Mouse (Mus musculus): ENCODE measurements around the gene Sbk3.

The Sbk3 gene

DNA sequence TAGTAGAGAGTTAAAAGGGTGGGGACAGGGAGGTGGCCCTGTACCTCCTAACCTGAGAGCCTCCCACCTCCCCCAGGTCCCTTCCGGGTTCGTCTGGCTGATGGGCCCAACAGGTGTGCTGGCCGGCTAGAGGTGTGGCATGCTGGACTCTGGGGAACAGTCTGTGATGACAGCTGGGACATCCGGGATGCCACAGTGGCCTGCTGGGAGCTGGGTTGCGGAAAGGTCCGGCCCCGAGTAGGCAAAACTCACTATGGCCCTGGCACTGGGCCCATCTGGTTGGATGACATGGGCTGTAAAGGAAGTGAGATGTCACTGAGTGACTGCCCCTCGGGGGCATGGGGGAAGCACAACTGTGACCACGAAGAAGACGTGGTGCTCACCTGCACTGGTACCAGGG, 34.1 kb downstream of the Sbk3 start:
- in situ Hi-C loops (cut with MboI, MseI): no loop called here

- in situ Hi-C loops (cut with MboI, MseI): no loop called here
These were observed 36.6 kb downstream of the Sbk3 start for GRCm38 (mm10) chr7:4934160-4934914.

DNA sequence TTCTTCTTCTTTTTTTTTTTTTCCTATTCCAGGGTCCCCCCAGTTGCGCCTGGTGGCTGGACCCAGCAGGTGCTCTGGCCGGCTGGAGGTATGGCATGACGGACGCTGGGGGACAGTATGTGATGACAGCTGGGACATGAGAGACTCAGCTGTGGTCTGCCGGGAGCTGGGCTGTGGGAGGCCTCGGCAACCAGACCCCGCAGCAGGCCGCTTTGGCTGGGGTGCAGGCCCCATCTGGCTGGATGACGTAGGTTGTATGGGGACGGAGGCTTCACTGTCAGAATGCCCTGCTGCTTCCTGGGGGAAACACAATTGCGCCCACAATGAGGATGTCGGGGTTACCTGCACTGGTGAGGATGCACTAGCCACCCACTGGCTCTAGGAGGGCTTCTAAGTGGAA, 37.9 kb downstream of the Sbk3 start:
- in situ Hi-C loops (cut with MboI, MseI): no loop called here

- in situ Hi-C loops (cut with MboI, MseI): loop anchor here in 1 of 2 experiments (5.0 kb wide), 1 partner anchor 381 kb away; the partner anchor contains the start of gene Syt5
These were observed 42.6 kb downstream of the Sbk3 start for GRCm38 (mm10) chr7:4928323-4928722.

DNA sequence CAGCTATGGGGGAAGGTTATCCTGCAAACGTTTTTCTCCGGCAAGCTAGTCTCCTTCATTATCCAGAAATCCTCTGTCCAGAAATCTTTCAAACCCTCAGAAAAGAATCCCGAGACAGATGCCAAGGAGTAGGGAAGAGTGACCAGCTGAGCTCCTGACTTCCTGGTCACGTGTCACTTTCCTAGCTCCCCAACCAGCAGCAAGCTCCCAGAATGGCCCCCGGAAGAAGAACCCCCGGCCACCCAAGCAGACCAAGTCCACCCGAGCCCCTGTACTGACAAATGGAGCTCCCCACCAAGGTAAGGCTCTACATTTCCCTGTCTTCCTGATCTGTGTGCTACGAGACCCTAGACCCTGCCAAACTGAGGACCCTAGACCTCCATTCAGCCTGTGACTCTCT, 43.3 kb downstream of the Sbk3 start:
- in situ Hi-C loops (cut with MboI, MseI): loop anchor here in 1 of 2 experiments (5.0 kb wide), 1 partner anchor 380 kb away; the partner anchor contains the start of gene Syt5

- in situ Hi-C loops (cut with MboI, MseI): loop anchor here in 1 of 2 experiments (5.0 kb wide), 1 partner anchor 380 kb away; the partner anchor contains the start of gene Syt5
These were observed 44.1 kb downstream of the Sbk3 start for GRCm38 (mm10) chr7:4926849-4927248.

DNA sequence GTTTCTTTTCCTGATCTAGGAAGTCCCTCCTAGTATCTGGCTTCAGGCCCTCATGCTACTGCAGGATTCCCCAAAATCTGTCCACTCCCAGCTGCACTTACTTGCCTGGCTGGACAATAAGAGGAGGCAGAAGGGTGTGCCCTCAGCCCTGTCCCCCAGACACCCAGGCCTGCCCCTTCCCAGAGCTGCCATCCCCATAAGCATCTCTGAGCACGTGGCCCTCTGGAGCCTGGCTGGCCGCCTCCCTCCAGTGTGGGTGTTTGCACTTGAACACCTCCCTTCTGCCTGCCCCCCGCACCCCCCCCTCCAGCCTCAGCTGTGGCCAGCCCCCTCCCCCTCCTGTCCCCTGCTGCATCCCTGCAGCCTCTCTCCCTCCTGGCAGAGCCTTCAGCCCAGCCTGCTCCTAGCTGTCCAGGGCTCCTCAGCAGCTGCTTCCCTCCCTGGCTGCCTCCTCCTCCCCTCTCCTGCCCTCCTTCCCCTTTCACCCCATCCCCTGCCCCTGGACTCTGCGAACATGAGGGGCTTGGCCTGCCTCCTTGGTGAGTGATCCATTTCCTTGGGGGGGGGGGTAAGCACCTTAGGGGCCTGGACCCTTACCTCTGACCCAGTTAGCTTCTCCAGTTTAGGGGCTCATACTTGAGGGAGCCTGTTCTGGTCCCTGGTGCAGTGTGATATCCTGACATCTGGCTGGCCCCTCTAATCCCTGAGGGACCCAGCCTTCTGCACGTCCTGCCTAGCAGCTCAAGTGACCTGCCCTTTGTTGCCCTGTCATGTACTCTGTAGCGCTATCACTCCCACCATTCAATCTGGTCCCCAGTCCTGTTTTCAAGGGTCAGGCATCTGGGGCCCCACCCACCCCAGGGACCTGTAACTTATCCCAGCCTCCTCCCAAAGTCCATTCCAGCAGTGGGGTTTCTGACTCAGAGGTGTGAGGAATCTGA, 45.3 kb downstream of the Sbk3 start, which contains the start of gene Ssc5d:
Gene Ssc5d (plus strand): TSS at position 345 of the 941 bp plus-strand sequence.
- in situ Hi-C loops (cut with MboI, MseI): loop anchor here in 1 of 2 experiments (5.0 kb wide), 1 partner anchor 378 kb away; the partner anchor contains the start of gene Syt5

DNA sequence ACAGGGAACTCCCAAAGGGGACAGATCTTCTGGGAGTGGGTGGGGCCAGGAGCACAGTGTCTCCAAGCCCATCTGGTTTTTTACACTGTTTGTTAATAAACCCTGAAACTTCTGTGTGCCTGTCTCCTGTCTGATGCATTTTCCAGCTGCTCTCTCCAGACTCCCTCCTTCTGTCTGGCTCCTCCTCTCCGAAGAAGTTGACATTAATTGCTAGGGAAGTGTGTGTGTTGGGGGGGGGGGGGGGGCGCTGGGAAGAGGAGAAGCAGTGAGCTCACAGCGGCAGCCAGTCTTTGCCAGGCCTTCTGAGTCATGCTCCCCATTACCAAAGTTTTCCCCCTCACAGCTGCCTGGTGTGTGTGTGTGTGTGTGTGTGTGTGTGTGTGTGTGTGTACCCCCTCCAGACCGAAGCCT, 46.1 kb downstream of the Sbk3 start:
- in situ Hi-C loops (cut with MboI, MseI): loop anchor here in 1 of 2 experiments (5.0 kb wide), 1 partner anchor 378 kb away; the partner anchor contains the start of gene Syt5

DNA sequence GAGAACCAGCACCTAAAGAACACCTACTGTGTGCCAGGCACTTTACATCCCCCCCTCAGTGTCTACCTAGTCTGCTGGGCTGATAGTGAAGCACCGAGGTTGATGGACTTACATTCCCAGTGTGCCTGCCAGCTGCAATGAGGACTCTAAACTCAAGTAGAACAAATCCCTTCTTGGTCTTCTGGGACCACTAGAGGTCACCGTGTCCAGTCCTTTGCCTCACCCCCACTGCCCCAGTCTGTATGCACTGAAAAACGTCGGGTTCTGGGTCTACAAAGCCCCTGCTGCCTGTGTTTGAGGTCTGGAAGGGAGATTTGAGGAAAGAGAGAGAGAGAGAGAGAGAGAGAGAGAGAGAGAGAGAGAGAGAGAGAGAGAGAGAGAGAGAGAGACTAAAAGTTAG, 46.5 kb downstream of the Sbk3 start:
- in situ Hi-C loops (cut with MboI, MseI): no loop called here

DNA sequence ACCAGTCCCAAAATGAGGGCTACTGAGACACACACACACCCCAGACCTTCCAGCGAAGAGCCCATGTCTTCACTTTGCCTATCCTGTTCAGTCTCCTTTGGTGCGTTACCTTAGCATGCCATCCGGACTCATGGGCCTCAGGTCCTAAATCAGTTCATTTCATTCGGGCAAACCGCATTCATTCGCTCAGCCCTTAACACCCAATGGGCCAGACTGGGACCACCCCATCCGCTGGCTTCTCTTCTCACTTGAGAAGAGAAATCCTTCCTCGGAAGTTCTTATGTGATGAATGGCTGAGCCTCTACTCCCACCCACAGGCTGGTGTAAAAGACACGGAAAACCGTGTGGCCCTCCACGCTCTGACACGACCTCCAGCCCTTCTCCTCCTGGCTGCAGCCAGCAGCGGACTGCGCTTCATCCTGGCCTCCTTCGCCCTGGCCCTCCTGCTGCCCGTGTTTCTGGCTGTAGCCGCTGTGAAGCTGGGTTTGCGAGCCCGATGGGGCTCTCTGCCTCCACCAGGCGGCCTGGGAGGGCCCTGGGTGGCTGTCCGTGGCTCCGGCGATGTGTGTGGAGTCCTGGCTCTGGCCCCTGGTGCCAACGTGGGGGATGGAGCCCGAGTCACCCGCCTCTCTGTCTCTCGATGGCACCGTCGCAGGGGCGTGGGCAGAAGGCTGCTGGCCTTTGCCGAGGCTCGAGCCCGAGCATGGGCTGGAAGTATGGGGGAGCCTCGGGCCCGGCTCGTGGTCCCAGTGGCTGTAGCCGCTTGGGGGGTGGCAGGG, 47.2 kb downstream of the Sbk3 start:
- in situ Hi-C loops (cut with MboI, MseI): no loop called here

DNA sequence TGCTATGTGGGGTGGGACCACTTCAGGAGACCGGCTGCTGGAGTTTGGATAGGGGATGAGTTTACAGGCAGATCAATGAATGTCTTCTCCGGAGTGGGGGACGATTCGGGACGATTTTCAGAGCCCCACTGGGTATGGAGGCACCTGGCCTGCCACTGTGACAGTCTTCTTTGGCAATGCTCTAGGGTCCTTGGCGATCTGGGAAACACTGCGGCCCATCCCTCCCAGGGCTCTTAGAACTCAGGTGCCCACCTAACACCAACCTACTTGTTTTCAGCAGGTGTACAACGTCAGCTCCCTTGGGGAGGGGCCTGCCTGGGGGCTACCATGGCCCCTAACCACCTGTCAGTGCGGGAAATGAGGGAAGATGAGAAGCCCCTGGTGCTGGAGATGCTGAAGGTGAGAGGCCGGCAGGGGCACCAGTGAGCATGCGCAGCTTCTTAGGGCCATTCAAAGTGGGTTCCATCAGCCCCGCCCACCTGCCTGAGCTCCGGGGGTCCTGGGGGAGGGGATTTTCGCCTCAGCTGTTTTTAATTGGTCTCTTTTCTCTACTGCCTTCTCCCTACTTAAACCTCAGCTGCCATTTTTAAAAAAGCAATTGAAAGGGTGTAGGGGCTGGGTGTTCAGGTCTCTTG, 47.9 kb downstream of the Sbk3 start:
- in situ Hi-C loops (cut with MboI, MseI): no loop called here

GRCm38 (mm10) chr7:4922508-4922907, 48.5 kb downstream of the Sbk3 start:
- in situ Hi-C loops (cut with MboI, MseI): no loop called here

- in situ Hi-C loops (cut with MboI, MseI): no loop called here
These were observed 49.0 kb downstream of the Sbk3 start, which contains the start of gene Nat14 for GRCm38 (mm10) chr7:4921824-4922482. Gene Nat14, plus strand, starts transcription at chr7:4922028.

DNA sequence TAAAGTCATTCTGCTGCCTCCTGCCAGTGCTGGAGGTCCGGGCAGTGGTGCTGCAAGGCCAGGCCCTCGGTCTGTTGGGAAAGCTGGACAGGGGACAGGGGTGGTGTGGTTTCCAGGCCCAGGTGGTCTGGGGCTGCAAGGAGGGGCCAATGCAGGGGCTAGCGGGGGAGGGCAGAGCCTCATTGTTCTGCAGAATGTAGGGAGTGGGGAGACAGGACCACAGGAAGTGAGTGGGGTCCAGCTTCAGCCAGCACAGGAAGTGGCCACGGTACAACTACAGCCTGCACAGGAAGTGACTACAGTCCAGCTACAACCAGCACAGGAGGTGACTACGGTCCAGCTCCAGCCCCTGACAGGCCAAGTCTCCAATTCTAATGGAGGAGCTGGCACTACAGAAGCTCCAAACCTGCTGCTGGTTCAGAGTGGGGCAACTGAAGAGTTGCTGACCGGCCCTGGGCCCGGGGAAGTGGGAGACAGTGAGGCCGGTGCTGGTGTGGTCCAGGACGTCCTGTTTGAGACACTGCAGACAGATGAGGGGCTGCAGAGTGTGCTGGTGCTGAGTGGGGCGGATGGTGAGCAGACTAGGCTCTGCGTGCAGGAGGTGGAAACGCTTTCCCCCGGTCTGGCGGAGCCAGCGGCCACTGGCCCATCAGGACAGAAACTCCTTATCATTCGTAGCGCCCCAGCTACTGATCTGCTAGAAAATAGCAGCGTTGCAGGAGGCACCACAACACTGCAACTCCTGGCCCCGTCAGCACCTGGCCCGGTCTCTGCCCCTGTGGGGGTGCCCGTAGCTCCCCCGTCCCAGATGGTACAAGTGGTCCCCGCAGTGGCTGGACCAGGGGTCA, 49.8 kb downstream of the Sbk3 start:
- in situ Hi-C loops (cut with MboI, MseI): no loop called here

GRCm38 (mm10) chr7:4920496-4920895, 50.5 kb downstream of the Sbk3 start:
- in situ Hi-C loops (cut with MboI, MseI): no loop called here

- in situ Hi-C loops (cut with MboI, MseI): loop anchor here in 1 of 2 experiments (5.0 kb wide), 1 partner anchor 97 kb away; the partner anchor contains the start of gene Gm44973
These were observed 51.0 kb downstream of the Sbk3 start for GRCm38 (mm10) chr7:4919971-4920370.

DNA sequence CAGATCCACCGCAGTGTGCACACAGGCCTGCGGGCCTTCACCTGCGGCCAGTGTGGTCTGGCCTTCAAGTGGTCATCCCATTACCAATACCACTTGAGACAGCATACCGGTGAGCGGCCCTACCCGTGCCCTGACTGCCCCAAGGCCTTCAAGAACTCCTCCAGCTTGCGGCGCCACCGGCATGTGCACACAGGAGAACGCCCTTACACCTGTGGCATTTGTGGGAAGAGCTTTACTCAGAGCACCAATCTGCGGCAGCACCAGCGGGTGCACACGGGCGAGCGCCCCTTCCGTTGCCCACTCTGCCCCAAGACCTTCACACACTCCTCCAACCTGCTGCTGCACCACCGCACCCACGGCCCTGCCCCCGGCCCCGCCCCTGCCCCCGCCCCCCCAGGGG, 51.9 kb downstream of the Sbk3 start:
- in situ Hi-C loops (cut with MboI, MseI): loop anchor here in 1 of 2 experiments (5.0 kb wide), 1 partner anchor 98 kb away; the partner anchor contains the start of gene Gm44973

GRCm38 (mm10) chr7:4918681-4919080, 52.3 kb downstream of the Sbk3 start:
- in situ Hi-C loops (cut with MboI, MseI): loop anchor here in 1 of 2 experiments (5.0 kb wide), 1 partner anchor 99 kb away; the partner anchor contains the start of gene Gm44973

DNA sequence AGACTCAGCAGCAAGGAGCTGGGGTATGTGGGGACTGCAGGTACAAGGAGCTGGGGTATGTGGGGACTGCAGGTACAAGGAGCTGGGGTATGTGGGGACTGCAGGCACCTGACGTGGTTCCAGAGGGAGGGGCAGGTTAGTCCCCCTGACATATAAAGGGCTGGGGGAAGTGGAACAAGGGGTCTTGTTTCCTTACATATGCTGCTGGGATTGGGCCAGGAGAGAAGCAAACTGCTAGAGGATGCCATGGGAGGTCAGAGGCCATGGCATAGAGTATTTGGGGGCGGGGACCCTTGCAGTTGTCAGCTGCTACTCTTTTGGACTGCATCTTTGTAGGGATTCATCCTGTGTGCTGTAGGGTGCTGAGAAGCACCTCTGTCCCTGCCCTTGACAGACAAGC, 53.5 kb downstream of the Sbk3 start:
- in situ Hi-C loops (cut with MboI, MseI): loop anchor here in 1 of 2 experiments (5.0 kb wide), 1 partner anchor 100 kb away; the partner anchor contains the start of gene Gm44973
